Mouse (Mus musculus) lung, embryonic 15.5 days (tissue): ENCODE data around the gene Ercc1. TPM values are rescaled to one million over a fixed set of nuclear protein-coding genes. Genes with fewer than 3 reads are reported as not detected.

Experiments used
- ATAC-seq: fragments of 200-750 bp; cut with Nextera tagmentation; 2 replicates; pipeline ENCODE4 v1.8.0; 2017; ENCODE audit warnings: moderate number of reproducible peaks, borderline replicate concordance; ENCODE audit not compliant: low FRiP score, low TSS enrichment; ENCODE audit errors: extremely low read depth
- H3K27ac ChIP-seq: fragments of 300-500 bp; sonication (generic); 2 replicates; pipeline ENCODE4 v1.5.1; 2015; ENCODE audit warnings: moderate library complexity, mild to moderate bottlenecking, inconsistent platforms
- H3K27me3 ChIP-seq: fragments of 300-500 bp; sonication (generic); 2 replicates; pipeline ENCODE4 v1.6.1; 2015; ENCODE audit warnings: inconsistent platforms
- H3K36me3 ChIP-seq: fragments of 300-500 bp; sonication (generic); 2 replicates; pipeline ENCODE4 v1.6.1; 2015; ENCODE audit warnings: inconsistent platforms
- H3K4me1 ChIP-seq: fragments of 300-500 bp; sonication (generic); 2 replicates; pipeline ENCODE4 v1.6.1; 2015; ENCODE audit warnings: inconsistent platforms
- H3K4me2 ChIP-seq: fragments of 300-500 bp; sonication (generic); 2 replicates; pipeline ENCODE4 v1.6.1; 2015; ENCODE audit warnings: inconsistent platforms, mild to moderate bottlenecking, moderate library complexity
- H3K4me3 ChIP-seq: fragments of 300-500 bp; sonication (generic); 2 replicates; pipeline ENCODE4 v1.5.1; 2015; ENCODE audit warnings: mild to moderate bottlenecking, inconsistent platforms
- H3K9ac ChIP-seq: fragments of 300-500 bp; sonication (generic); 2 replicates; pipeline ENCODE4 v1.6.1; 2015; ENCODE audit warnings: inconsistent platforms
- H3K9me3 ChIP-seq: fragments of 300-500 bp; sonication (generic); 2 replicates; pipeline ENCODE4 v1.6.1; 2016; ENCODE audit warnings: inconsistent platforms
- WGBS: fragments of 180-500 bp; shearing (Covaris S2); methylation state at CpG from one replicate; pipeline ENCODE4 v1.1.7; 2015; 5-methylcytosine and 5-hydroxymethylcytosine counted together
- polyA plus RNA-seq: library from polyadenylated mRNA; unstranded; fragments of >200 nt; fragmentation: Nextera tagmentation; extraction: Ambion mirVana; gene quantifications from 2 replicates; pipeline ENCODE4 v1.2.1, GENCODE M21; 2015

The Ercc1 gene
- polyA plus RNA-seq, 1 experiment from 2014 or later, result 86.4 TPM

DNA sequence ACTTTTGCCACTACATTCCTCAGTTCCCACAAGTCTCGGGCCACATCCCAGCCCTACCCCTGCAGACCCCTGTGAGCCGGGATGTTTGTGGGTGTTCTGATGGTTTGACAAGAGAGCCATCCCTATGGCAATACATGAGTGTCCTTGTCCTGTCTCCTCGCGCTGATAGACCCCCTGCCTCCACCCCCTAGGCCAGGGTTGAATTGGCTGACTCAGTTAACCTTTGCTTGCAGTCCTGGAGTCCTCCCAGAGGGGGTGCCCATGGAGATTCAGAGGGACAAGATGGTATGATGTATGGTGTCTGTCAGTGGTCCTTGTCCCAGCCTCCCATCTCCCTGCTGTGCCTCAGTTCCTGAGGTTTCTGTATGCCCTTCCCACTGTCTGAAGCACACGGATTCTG lies 30.5 kb upstream of the Ercc1 start:
- Histone ChIP-seq H3K27me3 (peaks cover 13% of the 10 kb centered on the region), H3K4me2 (no peak overlapping the region), H3K36me3 (no peaks in the 10 kb centered on the region), H3K27ac (no peak overlapping the region), H3K9ac (no peak overlapping the region), H3K9me3 (no peaks in the 10 kb centered on the region), H3K4me1 (peaks cover 5% of the 10 kb centered on the region; the same call in 1 of the 2 replicates), H3K4me3 (no peak overlapping the region)
- WGBS, result 35% methylated on average over 5 of the region's 5 CpGs
- ATAC-seq, result no peak

DNA sequence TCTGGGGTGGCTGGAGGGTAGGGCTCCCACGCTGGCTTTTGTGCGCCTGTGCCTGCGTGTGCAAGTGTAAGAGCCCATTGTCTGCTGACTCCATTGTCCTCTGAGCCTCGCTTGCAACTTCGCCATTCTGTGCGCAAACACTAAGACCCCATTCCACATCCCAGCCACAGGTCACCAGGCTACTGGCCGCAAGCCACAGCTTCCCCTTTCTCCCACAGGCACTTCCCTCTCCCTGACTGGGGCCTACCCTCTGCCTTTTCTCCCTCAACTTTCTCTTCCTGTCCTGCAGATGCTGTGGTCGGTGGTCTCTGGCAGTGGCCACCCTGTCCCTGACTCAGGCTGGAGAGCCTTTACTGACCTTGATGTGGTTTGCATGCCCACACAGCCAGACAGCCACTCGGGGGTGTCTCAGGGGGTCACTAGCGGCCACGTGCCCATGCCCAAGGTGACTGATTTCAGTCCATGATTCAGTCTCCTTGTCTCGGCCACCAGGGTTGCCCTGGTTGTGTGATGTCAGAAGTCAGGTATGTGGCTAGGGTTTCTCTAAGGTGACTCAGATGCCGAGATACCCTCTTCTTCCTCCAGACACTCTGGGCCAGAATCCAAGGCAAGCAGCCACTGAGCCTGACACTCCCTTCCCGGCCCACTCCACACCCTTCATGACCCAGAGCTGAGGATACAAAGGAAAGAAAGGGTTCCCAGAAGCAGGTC lies 28.0 kb upstream of the Ercc1 start:
- peaks cover 10% of the 10 kb centered on the region for H3K4me1 ChIP-seq
- no peak overlapping the region for H3K4me2 ChIP-seq
- H3K9ac ChIP-seq, result no peak overlapping the region
- H3K4me3 ChIP-seq, result no peak overlapping the region
- H3K36me3 ChIP-seq, result no peaks in the 10 kb centered on the region
- no peaks in the 10 kb centered on the region for H3K9me3 ChIP-seq
- ATAC-seq, result no peak
- peaks cover 17% of the 10 kb centered on the region for H3K27me3 ChIP-seq
- no peak overlapping the region for H3K27ac ChIP-seq
- WGBS, result 46% methylated on average over 14 of the region's 14 CpGs

DNA sequence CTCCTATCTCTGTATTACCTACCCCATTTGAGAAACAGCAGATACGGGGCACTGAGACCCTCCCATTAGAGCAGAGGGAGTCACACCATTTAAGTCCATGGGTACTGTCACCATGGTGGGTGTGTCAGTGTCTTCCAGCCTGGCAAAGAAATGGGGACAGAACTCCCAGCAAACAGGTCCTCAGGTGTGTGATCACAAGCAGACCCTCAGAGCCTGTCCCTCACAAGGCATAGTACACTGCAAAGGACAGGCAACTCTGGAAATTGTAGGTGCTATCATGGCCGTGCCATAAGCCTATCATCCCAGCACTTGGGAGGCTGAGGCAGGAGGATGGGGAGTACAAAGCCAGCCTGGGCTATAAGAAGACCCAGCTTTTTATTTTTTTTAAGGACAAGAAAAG lies 26.4 kb upstream of the Ercc1 start:
- Histone ChIP-seq H3K36me3 (no peaks in the 10 kb centered on the region), H3K27ac (no peak overlapping the region), H3K9ac (no peak overlapping the region), H3K9me3 (no peaks in the 10 kb centered on the region), H3K4me3 (no peak overlapping the region), H3K4me2 (no peak overlapping the region), H3K27me3 (peaks cover 24% of the 10 kb centered on the region), H3K4me1 (peaks cover 10% of the 10 kb centered on the region)
- WGBS, result 49% methylated on average over 2 of the region's 2 CpGs
- no peak for ATAC-seq

DNA sequence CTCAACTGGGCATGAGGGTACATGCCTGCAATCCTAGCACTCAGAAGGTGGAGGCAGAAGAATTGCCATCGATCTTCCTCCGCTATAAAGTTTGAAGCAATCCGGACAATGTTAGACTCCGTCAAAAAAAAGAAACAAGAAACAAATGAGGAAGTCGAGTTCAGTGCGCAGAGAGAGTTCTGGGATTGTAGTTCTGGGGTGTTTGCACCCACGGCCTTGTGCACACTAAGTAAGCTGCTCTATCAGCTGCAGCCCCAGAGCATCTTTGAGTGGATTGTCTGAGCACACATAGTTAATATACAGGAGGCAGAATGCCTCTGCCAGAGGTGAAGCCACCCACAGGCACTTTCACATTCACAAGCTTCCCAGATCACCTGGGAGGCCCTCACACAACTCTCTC lies 25.9 kb upstream of the Ercc1 start:
- Histone ChIP-seq H3K36me3 (no peaks in the 10 kb centered on the region), H3K4me3 (no peak overlapping the region), H3K9me3 (no peaks in the 10 kb centered on the region), H3K27me3 (peaks cover 24% of the 10 kb centered on the region), H3K9ac (no peak overlapping the region), H3K4me1 (peaks cover 10% of the 10 kb centered on the region), H3K27ac (no peak overlapping the region), H3K4me2 (no peak overlapping the region)
- 67% methylated on average over 7 of the region's 7 CpGs for WGBS
- no peak for ATAC-seq

DNA sequence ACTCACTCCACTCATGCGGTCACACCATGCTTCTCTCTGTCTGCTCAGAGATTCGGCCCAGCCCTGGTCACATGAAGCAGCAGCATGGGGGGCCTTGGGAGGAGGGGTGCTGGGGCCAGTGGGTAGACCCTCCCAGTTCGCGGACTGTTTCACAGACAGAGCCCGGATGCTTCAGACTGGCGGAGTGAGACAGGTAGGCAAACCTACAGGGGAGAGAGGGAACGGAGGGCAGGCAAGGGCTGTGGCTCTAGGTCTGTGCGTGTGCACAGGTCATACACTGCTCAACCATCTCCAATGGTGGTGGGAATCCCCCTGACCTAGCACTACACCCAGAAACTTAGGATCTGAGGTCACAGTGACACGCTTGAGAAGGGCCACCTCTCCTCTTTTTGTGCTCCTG lies 25.1 kb upstream of the Ercc1 start:
- H3K27ac ChIP-seq, result no peak overlapping the region
- WGBS, result 12% methylated on average over 9 of the region's 9 CpGs
- peak overlapping the region; percentile 91 for H3K4me2 ChIP-seq
- no peaks in the 10 kb centered on the region for H3K9me3 ChIP-seq
- peak overlapping the region; percentile 51 for H3K4me3 ChIP-seq
- peak; percentile 50 for ATAC-seq
- peaks cover 20% of the 10 kb centered on the region for H3K27me3 ChIP-seq
- H3K4me1 ChIP-seq, result peaks cover 10% of the 10 kb centered on the region
- no peaks in the 10 kb centered on the region for H3K36me3 ChIP-seq
- peak overlapping the region; percentile 38 for H3K9ac ChIP-seq

DNA sequence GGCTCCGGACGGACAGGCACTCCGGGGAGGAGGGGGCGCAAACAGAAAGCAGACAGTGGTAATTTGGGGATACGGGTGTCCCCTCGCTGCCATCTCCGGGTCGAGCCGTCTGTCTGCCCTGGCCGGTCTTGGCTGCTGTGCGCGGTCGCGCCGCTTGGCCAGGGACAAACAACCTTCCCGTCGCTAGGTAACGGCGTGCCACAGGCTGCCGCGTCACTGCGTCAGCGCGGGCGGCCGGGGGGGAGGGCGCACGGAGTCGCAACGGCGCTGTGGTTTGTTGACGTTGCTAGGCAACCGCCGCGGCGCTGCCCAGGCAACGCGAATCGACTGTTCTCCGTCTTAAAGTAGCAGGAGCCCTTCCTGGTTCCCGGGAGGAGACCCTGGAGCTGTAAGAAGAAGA lies 24.7 kb upstream of the Ercc1 start:
- peak overlapping the region; percentile 38 for H3K9ac ChIP-seq
- H3K4me1 ChIP-seq, result peaks cover 10% of the 10 kb centered on the region
- peak; percentile 93 for ATAC-seq
- WGBS, result under 1% methylated on average over 41 of the region's 41 CpGs
- 0 out of 2 replicates have a peak overlapping the region, but pooled peaks have one; percentile 8 for H3K27ac ChIP-seq
- H3K9me3 ChIP-seq, result no peaks in the 10 kb centered on the region
- H3K4me2 ChIP-seq, result peak overlapping the region; percentile 91
- peak overlapping the region; percentile 51 for H3K4me3 ChIP-seq
- H3K36me3 ChIP-seq, result no peaks in the 10 kb centered on the region
- peaks cover 18% of the 10 kb centered on the region for H3K27me3 ChIP-seq

DNA sequence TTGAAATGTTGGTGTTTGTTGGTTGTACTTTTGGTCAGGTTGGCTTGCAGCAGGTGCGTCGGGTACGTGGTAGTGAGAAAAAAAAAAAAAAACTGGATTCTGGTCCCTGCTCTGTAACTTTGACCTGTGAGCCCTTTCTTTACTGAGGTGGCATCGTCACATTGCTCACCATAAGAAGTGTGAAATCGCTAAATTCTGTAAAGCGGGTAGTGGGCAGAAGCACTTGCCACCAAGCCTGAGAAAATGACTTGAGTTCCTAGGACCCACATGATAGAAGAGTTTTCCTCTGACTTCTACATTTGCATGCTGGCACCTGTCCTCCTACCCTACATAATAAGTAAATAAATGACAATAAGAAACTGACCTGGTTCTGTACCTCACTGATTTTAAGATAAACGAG lies 23.9 kb upstream of the Ercc1 start:
- H3K36me3 ChIP-seq, result no peaks in the 10 kb centered on the region
- no peak overlapping the region; the same call in 1 of the 2 replicates for H3K4me3 ChIP-seq
- no peak overlapping the region for H3K9ac ChIP-seq
- peaks cover 11% of the 10 kb centered on the region for H3K4me1 ChIP-seq
- no peaks in the 10 kb centered on the region for H3K9me3 ChIP-seq
- ATAC-seq, result no peak
- WGBS, result 33% methylated on average over 7 of the region's 7 CpGs
- H3K27ac ChIP-seq, result no peak overlapping the region
- H3K27me3 ChIP-seq, result peaks cover 18% of the 10 kb centered on the region
- peak overlapping the region; percentile 91; the same call in 1 of the 2 replicates for H3K4me2 ChIP-seq

DNA sequence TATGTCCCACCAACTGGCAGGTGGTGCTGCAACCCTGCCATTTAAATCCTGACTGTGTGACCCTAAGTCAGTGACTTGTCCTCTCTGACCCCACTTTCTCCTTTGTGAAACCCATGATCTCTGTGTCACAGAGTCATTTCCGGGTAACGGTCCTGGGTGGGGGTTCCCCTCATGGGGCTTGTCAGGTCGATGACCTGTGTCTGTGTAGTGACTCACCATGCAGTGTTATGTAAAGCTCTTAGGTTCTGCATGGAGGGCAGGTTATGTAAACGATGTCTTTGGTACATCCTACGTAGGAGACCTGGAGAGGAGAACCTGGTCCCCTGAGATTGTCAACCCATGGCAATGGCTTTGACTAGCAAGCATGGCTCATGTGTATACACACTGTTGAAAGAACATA lies 23.1 kb upstream of the Ercc1 start:
- H3K4me3 ChIP-seq, result no peak overlapping the region
- no peaks in the 10 kb centered on the region for H3K36me3 ChIP-seq
- H3K9me3 ChIP-seq, result no peaks in the 10 kb centered on the region
- no peak overlapping the region for H3K27ac ChIP-seq
- no peak overlapping the region for H3K9ac ChIP-seq
- peaks cover 18% of the 10 kb centered on the region for H3K4me1 ChIP-seq
- WGBS, result 46% methylated on average over 5 of the region's 5 CpGs
- no peak overlapping the region for H3K4me2 ChIP-seq
- peaks cover 18% of the 10 kb centered on the region for H3K27me3 ChIP-seq
- no peak for ATAC-seq

- Histone ChIP-seq H3K9me3 (no peaks in the 10 kb centered on the region), H3K4me3 (no peak overlapping the region), H3K36me3 (no peaks in the 10 kb centered on the region), H3K9ac (no peak overlapping the region), H3K4me2 (no peak overlapping the region), H3K4me1 (peaks cover 29% of the 10 kb centered on the region), H3K27me3 (peaks cover 18% of the 10 kb centered on the region), H3K27ac (no peak overlapping the region)
- ATAC-seq, result no peak
- WGBS, result 29% methylated on average over 9 of the region's 9 CpGs
These were observed 22.1 kb upstream of the Ercc1 start for GRCm38 (mm10) chr7:19322489-19322888.

DNA sequence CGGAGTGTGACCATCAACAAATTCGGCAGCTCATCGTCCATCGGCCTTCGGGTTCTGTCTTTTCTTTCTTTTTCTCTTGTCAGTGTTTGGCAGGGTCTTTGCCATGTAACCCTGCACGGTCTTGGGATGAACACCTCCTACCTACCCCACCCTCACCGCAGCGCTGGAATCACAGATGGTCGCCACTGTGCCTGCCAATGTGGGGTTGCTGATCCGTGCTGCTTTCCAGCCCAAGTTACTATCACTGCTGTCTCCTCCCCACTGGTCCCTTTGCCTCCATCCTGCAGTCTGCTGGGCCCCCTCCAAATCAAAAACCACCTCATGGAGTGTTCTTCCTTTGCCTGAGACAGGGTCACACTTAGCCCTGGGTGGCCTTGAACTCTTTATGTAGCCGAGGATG lies 20.4 kb upstream of the Ercc1 start:
- WGBS, result 78% methylated on average over 11 of the region's 11 CpGs
- no peaks in the 10 kb centered on the region for H3K9me3 ChIP-seq
- no peak overlapping the region for H3K9ac ChIP-seq
- H3K4me2 ChIP-seq, result no peak overlapping the region
- H3K36me3 ChIP-seq, result no peaks in the 10 kb centered on the region
- H3K4me1 ChIP-seq, result peaks cover 33% of the 10 kb centered on the region
- H3K27ac ChIP-seq, result no peak overlapping the region
- no peak for ATAC-seq
- H3K27me3 ChIP-seq, result peaks cover 9% of the 10 kb centered on the region
- no peak overlapping the region for H3K4me3 ChIP-seq

DNA sequence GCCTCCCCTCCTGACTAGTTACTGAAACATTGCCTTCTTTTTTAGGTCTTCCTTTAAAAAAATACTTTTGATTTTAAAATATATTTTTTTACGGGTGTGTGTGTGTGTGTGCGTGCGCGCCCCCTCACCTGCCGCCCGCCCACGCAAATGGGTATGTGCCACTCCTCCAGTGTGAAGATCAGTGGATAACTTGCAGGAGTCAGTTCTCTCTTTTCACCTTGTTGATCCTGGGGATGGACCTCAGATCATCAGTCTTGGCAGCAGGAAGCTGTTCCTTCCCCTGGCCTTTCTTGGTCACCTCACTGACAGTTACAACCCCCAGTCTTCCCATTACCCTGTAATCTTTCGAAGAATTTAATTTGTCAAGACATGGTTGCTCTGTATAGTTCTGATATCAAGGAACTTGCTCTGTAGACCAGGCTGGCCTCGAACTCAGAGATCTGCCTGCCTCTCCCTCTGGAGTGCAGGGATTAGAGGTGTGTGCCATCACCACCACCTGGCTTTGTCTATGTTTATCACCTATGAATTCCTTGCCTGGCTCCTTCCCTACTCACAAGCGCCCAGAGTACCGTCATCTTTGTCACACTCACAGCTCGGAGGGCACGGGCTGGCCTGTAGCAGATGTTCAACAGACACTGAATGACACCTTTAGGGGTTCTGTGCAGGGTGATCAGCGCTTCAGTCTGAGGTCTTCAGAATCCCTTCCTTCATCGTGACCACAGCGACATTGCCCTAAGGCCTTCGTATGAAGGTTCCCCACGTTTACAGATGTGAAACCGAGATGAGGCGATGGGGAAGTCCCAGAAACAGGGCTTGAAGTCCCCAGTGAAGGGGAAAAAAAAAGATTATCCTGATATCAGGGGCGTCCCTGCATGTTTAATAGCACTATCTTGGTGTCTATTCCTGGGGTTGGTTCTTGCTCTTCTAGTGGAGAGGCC lies 19.0 kb upstream of the Ercc1 start:
- Histone ChIP-seq H3K4me1 (peaks cover 23% of the 10 kb centered on the region), H3K36me3 (no peaks in the 10 kb centered on the region), H3K4me3 (no peak overlapping the region), H3K9me3 (no peaks in the 10 kb centered on the region), H3K9ac (0 out of 2 replicates have a peak overlapping the region, but pooled peaks have one; percentile 27), H3K4me2 (peak overlapping the region; percentile 73), H3K27me3 (peaks cover 7% of the 10 kb centered on the region; the same call in 1 of the 2 replicates), H3K27ac (no peak overlapping the region)
- WGBS, result 66% methylated on average over 21 of the region's 21 CpGs
- no peak for ATAC-seq

- peak overlapping the region; percentile 77 for H3K27ac ChIP-seq
- H3K4me1 ChIP-seq, result peaks cover 23% of the 10 kb centered on the region
- ATAC-seq, result peak; percentile 84
- peaks cover 7% of the 10 kb centered on the region; the same call in 1 of the 2 replicates for H3K27me3 ChIP-seq
- no peaks in the 10 kb centered on the region for H3K9me3 ChIP-seq
- peak overlapping the region; percentile 27; the same call in 1 of the 2 replicates for H3K9ac ChIP-seq
- H3K36me3 ChIP-seq, result no peaks in the 10 kb centered on the region
- H3K4me3 ChIP-seq, result peak overlapping the region; percentile 35
- peak overlapping the region; percentile 73 for H3K4me2 ChIP-seq
- under 1% methylated on average over 20 of the region's 20 CpGs for WGBS
These were observed 18.2 kb upstream of the Ercc1 start for GRCm38 (mm10) chr7:19326359-19326758.
